Mouse (Mus musculus): ENCODE measurements at regions not wholly inside any gene's neighbourhood (a gene's known extent, or its start where the extent isn't known, plus 50 kb on each side); places are given as distances from the start of the nearest gene placed in this dataset.

GRCm38 (mm10) chr6:26898511-26898910 is 1089.5 kb upstream of the Pot1a start:
- peak; percentile 64 for DNase-seq (ENCODE audit: low read depth, low spot score)

- DNase-seq (ENCODE audit: low read depth, low spot score) = no peak
These were observed 1054.8 kb upstream of the Pot1a start for GRCm38 (mm10) chr6:26863885-26864284.
